8 mouse cellular contexts compared by ENCODE assay signal in the genomic region with DNA sequence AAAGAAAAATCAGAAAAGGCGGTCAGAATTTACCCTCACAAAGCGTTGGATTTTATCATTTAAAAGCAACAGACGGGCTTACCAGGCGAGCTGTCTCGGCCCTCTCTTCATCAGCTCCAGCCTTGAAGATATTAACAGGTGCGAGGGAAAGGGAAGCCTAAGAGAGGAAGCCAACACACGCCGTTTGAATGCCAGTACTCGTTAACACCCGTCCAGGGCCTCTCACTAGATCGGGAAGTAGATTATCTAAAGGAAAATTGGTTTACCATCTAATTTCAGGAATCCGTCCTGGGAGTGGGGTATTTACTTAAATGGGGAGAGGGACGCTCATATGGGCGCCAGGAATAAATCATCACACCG. TPM values are rescaled to one million over a fixed set of nuclear protein-coding genes. Genes with fewer than 3 reads are reported as not detected.
DNase-seq lines count a peak whose midpoint lies in the region; ATAC-seq and TF ChIP-seq lines count a peak whose summit lies in the region.

No protein-coding gene starts in this region.

- H3K27ac ChIP-seq in heart, embryonic 11.5 days (ENCODE audit: low read depth, low read length), result 0 out of 2 replicates have a peak overlapping the region, but pooled peaks have one; percentile 84
- peak overlapping the region; percentile 87 for H3K27ac ChIP-seq in MEL (ENCODE audit: control insufficient read depth, low read depth, low read length)
- H3K27ac ChIP-seq in hindbrain, embryonic 11.5 days (ENCODE audit: low read depth, low read length), result no peak overlapping the region

- WGBS in heart, embryonic 11.5 days (ENCODE audit: insufficient replicate concordance), result 2% methylated on average over 15 of the region's 15 CpGs
- 4% methylated on average over 15 of the region's 15 CpGs for WGBS in hindbrain, embryonic 11.5 days

- DNase-seq in heart, adult 8-10 months (ENCODE audit: low spot score), result no peak
- DNase-seq in MEL (ENCODE audit: low read depth, low spot score) (peak; percentile 88), MN1 (ENCODE audit: low spot score) (no peak)
- no peak for DNase-seq in hindbrain, embryonic 11.5 days (ENCODE audit: low spot score)
- DNase-seq in frontal cortex, postnatal 25 days (ENCODE audit: low spot score in 2 of 2), result no peak
- no peak for DNase-seq in testis, postnatal 14 days (ENCODE audit: low spot score)

- H3K79me2 ChIP-seq in MEL (ENCODE audit: control insufficient read depth, insufficient read depth, low read length, poor library complexity), result peaks cover 41% of the 10 kb centered on the region

- no peak for TF ChIP-seq RAD21 in MEL (IDR thresholded peaks at IDR 0.05; ENCODE audit: low read depth, low read length)

- peak; percentile 57 to 62 for TF ChIP-seq EP300 in MEL (IDR thresholded peaks at IDR 0.05; ENCODE audit: low read depth in 1 of 2, low read length in 2 of 2)

- TF ChIP-seq CTCF in MEL (IDR thresholded peaks at IDR 0.05 in 2 of 3, conservative IDR thresholded peaks at IDR 0.05 in 1 of 3; ENCODE audit: control insufficient read depth in 1 of 3, insufficient read depth in 1 of 3, low read depth in 2 of 3, low read length in 3 of 3, poor library complexity in 1 of 3, severe bottlenecking in 1 of 3), result no peak

- no peaks in the 10 kb centered on the region for H3K27me3 ChIP-seq in heart, embryonic 11.5 days (ENCODE audit: control insufficient read depth, insufficient read depth, low read length)
- H3K27me3 ChIP-seq in MEL (ENCODE audit: control insufficient read depth in 1 of 2, insufficient read depth in 2 of 2, low read length in 2 of 2), result no peaks in the 10 kb centered on the region
- no peaks in the 10 kb centered on the region for H3K27me3 ChIP-seq in hindbrain, embryonic 11.5 days (ENCODE audit: control insufficient read depth, insufficient read depth, low read length)
- no peaks in the 10 kb centered on the region for H3K27me3 ChIP-seq in megakaryocyte, embryonic 14.5 days (replicated peaks)

- peaks cover 29% of the 10 kb centered on the region for H3K36me3 ChIP-seq in heart, embryonic 11.5 days (ENCODE audit: control insufficient read depth, insufficient read depth, low read length)
- H3K36me3 ChIP-seq in MEL (ENCODE audit: control insufficient read depth in 1 of 2, insufficient read depth in 2 of 2, low read length in 2 of 2), result peaks cover 35 to 42% of the 10 kb centered on the region in 2 experiments
- H3K36me3 ChIP-seq in hindbrain, embryonic 11.5 days (ENCODE audit: control insufficient read depth, insufficient read depth, low read length), result peaks cover 18% of the 10 kb centered on the region
- H3K36me3 ChIP-seq in megakaryocyte, embryonic 14.5 days (replicated peaks; ENCODE audit: low read length), result peaks cover 42% of the 10 kb centered on the region

- H3K9me3 ChIP-seq in heart, embryonic 11.5 days (replicated peaks; ENCODE audit: control insufficient read depth, low read length), result no peaks in the 10 kb centered on the region
- H3K9me3 ChIP-seq in MEL (replicated peaks; ENCODE audit: insufficient read depth, low read length), result no peaks in the 10 kb centered on the region
- no peaks in the 10 kb centered on the region for H3K9me3 ChIP-seq in hindbrain, embryonic 11.5 days (ENCODE audit: control insufficient read depth, low read length)
- no peaks in the 10 kb centered on the region for H3K9me3 ChIP-seq in megakaryocyte, embryonic 14.5 days

- H3K9ac ChIP-seq in heart, embryonic 11.5 days (ENCODE audit: low read depth, low read length), result peak overlapping the region; percentile 93
- H3K9ac ChIP-seq in MEL (ENCODE audit: control insufficient read depth, low read depth, low read length, poor library complexity, severe bottlenecking), result peak overlapping the region; percentile 87
- peak overlapping the region; percentile 68 for H3K9ac ChIP-seq in hindbrain, embryonic 11.5 days (ENCODE audit: low read depth, low read length)

- peak overlapping the region; percentile 97 for H3K4me2 ChIP-seq in heart, embryonic 11.5 days
- H3K4me2 ChIP-seq in hindbrain, embryonic 11.5 days (replicated peaks; ENCODE audit: low read depth, low read length), result peak overlapping the region; percentile 45

- TF ChIP-seq POLR2A in MEL (IDR thresholded peaks at IDR 0.05; ENCODE audit: control insufficient read depth in 1 of 2, insufficient read depth in 1 of 2, low read depth in 1 of 2, low read length in 2 of 2, poor library complexity in 1 of 2), result no peak

- ATAC-seq in heart, embryonic 11.5 days (replicated peaks; ENCODE audit: insufficient number of reproducible peaks, low FRiP score, low TSS enrichment), result no peak
- peak; percentile 1; the same call in 1 of the 2 replicates for ATAC-seq in hindbrain, embryonic 11.5 days (ENCODE audit: low FRiP score)

- H3K4me1 ChIP-seq in heart, embryonic 11.5 days (ENCODE audit: control insufficient read depth, insufficient read depth, low read length), result peaks cover 11% of the 10 kb centered on the region
- H3K4me1 ChIP-seq in MEL (ENCODE audit: control insufficient read depth in 1 of 2, insufficient read depth in 2 of 2, low read length in 2 of 2), result peaks cover 3 to 27% of the 10 kb centered on the region in 2 experiments
- no peaks in the 10 kb centered on the region for H3K4me1 ChIP-seq in hindbrain, embryonic 11.5 days (replicated peaks; ENCODE audit: control insufficient read depth, insufficient read depth, low read length)
- H3K4me1 ChIP-seq in megakaryocyte, embryonic 14.5 days, result peaks cover 54% of the 10 kb centered on the region

- H3K4me3 ChIP-seq in heart, embryonic 11.5 days (ENCODE audit: low read depth, low read length), result peak overlapping the region; percentile 94
- H3K4me3 ChIP-seq in MEL (ENCODE audit: control insufficient read depth in 1 of 2, insufficient read depth in 1 of 2, low read depth in 2 of 2, low read length in 2 of 2), result peak overlapping the region; percentile 72 to 76
- H3K4me3 ChIP-seq in hindbrain, embryonic 11.5 days (ENCODE audit: low read depth, low read length), result peak overlapping the region; percentile 82
- peak overlapping the region; percentile 100 for H3K4me3 ChIP-seq in megakaryocyte, embryonic 14.5 days (replicated peaks)

TF ChIP-seq in MEL, 35 proteins besides CTCF, POLR2A, EP300 and RAD21 (continues in another document):
- TF ChIP-seq MYC (IDR thresholded peaks at IDR 0.05; ENCODE audit: low read depth, low read length), result peak; percentile 16; the same call in 1 of the 2 replicates
- TF ChIP-seq NRF1 (IDR thresholded peaks at IDR 0.05; ENCODE audit: insufficient read depth, low read depth, low read length, poor library complexity, severe bottlenecking), result no peak
- TF ChIP-seq MYB (IDR thresholded peaks at IDR 0.05; ENCODE audit: low read depth, low read length), result peak; percentile 75
- TF ChIP-seq POLR2AphosphoS5 (IDR thresholded peaks at IDR 0.05; ENCODE audit: borderline replicate concordance, low read depth, low read length), result no peak
- peak; percentile 84; the same call in 1 of the 2 replicates for TF ChIP-seq CHD1 (IDR thresholded peaks at IDR 0.05; ENCODE audit: low read depth, low read length)
- peak; percentile 26; the same call in 1 of the 2 replicates for TF ChIP-seq NELFE (IDR thresholded peaks at IDR 0.05; ENCODE audit: low read depth, low read length)
- peak; percentile 54; the same call in 1 of the 2 replicates for TF ChIP-seq TBP (IDR thresholded peaks at IDR 0.05; ENCODE audit: low read depth, low read length)
- TF ChIP-seq ZMIZ1 (IDR thresholded peaks at IDR 0.05; ENCODE audit: low read depth, low read length), result peak; percentile 63; the same call in 1 of the 2 replicates
- TF ChIP-seq CHD2 (IDR thresholded peaks at IDR 0.05; ENCODE audit: low read length), result no peak
- TF ChIP-seq JUND (IDR thresholded peaks at IDR 0.05; ENCODE audit: low read depth, low read length), result no peak
- TF ChIP-seq MEF2A (IDR thresholded peaks at IDR 0.05; ENCODE audit: extremely low read depth, insufficient replicate concordance, low read depth, low read length, poor library complexity, severe bottlenecking), result no peak
- TF ChIP-seq MAZ (IDR thresholded peaks at IDR 0.05; ENCODE audit: low read depth, low read length), result no peak
- no peak for TF ChIP-seq RCOR1 (IDR thresholded peaks at IDR 0.05; ENCODE audit: low read depth, low read length)
- no peak for TF ChIP-seq ZKSCAN1 (IDR thresholded peaks at IDR 0.05; ENCODE audit: low read depth, low read length)
- no peak for TF ChIP-seq BHLHE40 (IDR thresholded peaks at IDR 0.05; ENCODE audit: borderline replicate concordance, low read depth, low read length)
- TF ChIP-seq KAT2A (conservative IDR thresholded peaks at IDR 0.05; ENCODE audit: low read depth, low read length), result 0 out of 2 replicates have a peak, but pooled peaks have one; percentile 35
- TF ChIP-seq ZC3H11A (IDR thresholded peaks at IDR 0.05; ENCODE audit: low read depth, low read length), result no peak
- no peak for TF ChIP-seq USF2 (IDR thresholded peaks at IDR 0.05; ENCODE audit: borderline replicate concordance in 1 of 2, insufficient read depth in 1 of 2, low read depth in 1 of 2, low read length in 2 of 2)
- TF ChIP-seq ELF1 (IDR thresholded peaks at IDR 0.05; ENCODE audit: low read depth, low read length), result peak; percentile 58; the same call in 1 of the 2 replicates
- no peak for TF ChIP-seq GABPA (IDR thresholded peaks at IDR 0.05; ENCODE audit: low read depth, low read length)
- peak; percentile 59 for TF ChIP-seq ETS1 (IDR thresholded peaks at IDR 0.05; ENCODE audit: low read depth, low read length)
- no peak for TF ChIP-seq E2F4 (IDR thresholded peaks at IDR 0.05; ENCODE audit: borderline replicate concordance, low read depth, low read length)

RNA-seq across cellular contexts. Expression of a gene that starts 0.7 kb away (rescaled TPM):
- 211 and 221 TPM in 2 replicates for polyA plus RNA-seq in heart, embryonic 11.5 days (2014; fragmentation: Nextera tagmentation; extraction: Ambion mirVana)
- 100 to 1,000 TPM; 108 to 128 (median 121) TPM for total RNA-seq in heart, adult 8-10 months (2022)
- total RNA-seq in MEL (2012; rRNA removed), result 543 and 600 TPM in 2 replicates
- polyA plus RNA-seq in MEL (2012; ENCODE audit: insufficient read depth in 1 of 2, insufficient read length in 2 of 2, low read depth in 1 of 2, low replicate concordance in 2 of 2, missing spikeins in 1 of 2), result 100 to 1,000 TPM in 1 of 2 experiments, not detected in 1; 879 TPM
- 321 and 357 TPM in 2 replicates for polyA plus RNA-seq in hindbrain, embryonic 11.5 days (2014; fragmentation: Nextera tagmentation; extraction: Ambion mirVana)
- polyA plus RNA-seq in megakaryocyte, embryonic 14.5 days (2012; ENCODE audit: insufficient read depth, low replicate concordance), result 3.6 and 19.1 TPM in 2 replicates

RNA-seq across cellular contexts. Expression of a gene that starts 17.7 kb away (rescaled TPM):
- 49.7 and 54.6 TPM in 2 replicates for polyA plus RNA-seq in heart, embryonic 11.5 days (2014; fragmentation: Nextera tagmentation; extraction: Ambion mirVana)
- 100 to 1,000 TPM; 159 to 208 (median 180) TPM for total RNA-seq in heart, adult 8-10 months (2022)
- total RNA-seq in MEL (2012; rRNA removed), result not detected in 2 replicates
- under 1 TPM in 1 of 2 experiments, not detected in 1; 0.18 TPM for polyA plus RNA-seq in MEL (2012; ENCODE audit: insufficient read depth in 1 of 2, insufficient read length in 2 of 2, low read depth in 1 of 2, low replicate concordance in 2 of 2, missing spikeins in 1 of 2)
- polyA plus RNA-seq in hindbrain, embryonic 11.5 days (2014; fragmentation: Nextera tagmentation; extraction: Ambion mirVana), result 0.12 TPM in 1 of 2 replicates, not detected in the other
- polyA plus RNA-seq in megakaryocyte, embryonic 14.5 days (2012; ENCODE audit: insufficient read depth, low replicate concordance), result not detected in 2 replicates

Comparison
In these comparisons a context has a peak if more than half of its experiments do, and no peak if none do; other contexts are left out.
1. RNA of a gene that starts 17.7 kb away (polyA plus RNA-seq): 49.7 to 54.6 TPM in heart, embryonic 11.5 days; 0.18 TPM in MEL, 0.12 TPM in hindbrain, embryonic 11.5 days and not detected in megakaryocyte, embryonic 14.5 days; every median in the first group is over 10 times any median in the second.
2. Peak in every context shown above with its lines, with median percentiles within 50 percentile points of each other: H3K4me3 ChIP-seq and H3K9ac ChIP-seq.